Mouse (Mus musculus) G1E (cell line): Measurements from ENCODE around the gene Carhsp1.

Experiments used
- GATA1 ChIP-seq: IDR thresholded peaks from 2 replicates; pipeline ENCODE4 v1.6.1; 2012; ENCODE audit warnings: borderline replicate concordance, low read length, inconsistent platforms, mixed read lengths
- POLR2AphosphoS5 ChIP-seq: IDR thresholded peaks from 2 replicates; pipeline ENCODE4 v1.6.1; 2012; ENCODE audit warnings: low read depth, low read length, inconsistent platforms; ENCODE audit not compliant: insufficient replicate concordance

GRCm38 (mm10) chr16:8663022-8663421, 8.9 kb downstream of the Carhsp1 start:
- no peak for TF ChIP-seq POLR2AphosphoS5
- TF ChIP-seq GATA1, result no peak
